Mouse (Mus musculus) spleen, adult 2 months (tissue): ENCODE data around the gene Fam118b. TPM values are rescaled to one million over a fixed set of nuclear protein-coding genes. Genes with fewer than 3 reads are reported as not detected.

ENCODE experiments used
- DNase-seq, 2 experiments: peaks; one replicate each; pipeline versions ENCODE4 v3.0.0 to v3.0.0-alpha.2; 2012 to 2021; ENCODE audit warnings: low spot score in 2 of 2, low read depth in 1 of 2
- H3K27ac ChIP-seq: fragments of 200-500 bp; 2 replicates; pipeline ENCODE4 v1.5.1; 2012; ENCODE audit warnings: low read length, inconsistent platforms; ENCODE audit not compliant: insufficient read depth
- H3K27me3 ChIP-seq: fragments of 200-500 bp; 2 replicates; pipeline ENCODE4 v1.6.1; 2012; ENCODE audit warnings: mild to moderate bottlenecking, moderate library complexity, low read length, inconsistent platforms; ENCODE audit not compliant: control insufficient read depth, insufficient read depth
- H3K36me3 ChIP-seq: fragments of 200-500 bp; 2 replicates; pipeline ENCODE4 v1.6.1; 2012; ENCODE audit warnings: mild to moderate bottlenecking, low read length, inconsistent platforms; ENCODE audit not compliant: control insufficient read depth, insufficient read depth
- H3K4me1 ChIP-seq: fragments of 200-500 bp; 2 replicates; pipeline ENCODE4 v1.6.1; 2011; ENCODE audit warnings: inconsistent platforms; ENCODE audit not compliant: control insufficient read depth, insufficient read depth, insufficient read length
- H3K4me3 ChIP-seq: fragments of 200-500 bp; 2 replicates; pipeline ENCODE4 v1.5.1; 2011; ENCODE audit warnings: mild to moderate bottlenecking, inconsistent platforms; ENCODE audit not compliant: insufficient read depth, insufficient read length; ENCODE audit errors: extremely low read depth
- CTCF ChIP-seq: fragments of 200-500 bp; IDR thresholded peaks from 2 replicates; pipeline ENCODE4 v1.5.1; 2011; ENCODE audit warnings: mild to moderate bottlenecking, inconsistent platforms; ENCODE audit not compliant: insufficient read depth, insufficient read length, insufficient replicate concordance; ENCODE audit errors: extremely low read depth
- POLR2A ChIP-seq: fragments of 200-500 bp; IDR thresholded peaks from 2 replicates; pipeline ENCODE4 v1.6.1; 2011; ENCODE audit warnings: low read depth, low read length, inconsistent platforms
- WGBS: fragments of 180-500 bp; shearing (Covaris S2); methylation state at CpG from one replicate; pipeline ENCODE4 v1.1.7; 2018; 5-methylcytosine and 5-hydroxymethylcytosine counted together
- polyA plus RNA-seq: library from polyadenylated mRNA; depleted of rRNA; stranded (reverse); fragments of >200 nt; gene quantifications from 2 replicates; pipeline ENCODE4 v1.2.3, GENCODE M21; 2012; rRNA removed

Gene Fam118b
- polyA plus RNA-seq: 7.2 and 9.6 TPM in 2 replicates

DNA sequence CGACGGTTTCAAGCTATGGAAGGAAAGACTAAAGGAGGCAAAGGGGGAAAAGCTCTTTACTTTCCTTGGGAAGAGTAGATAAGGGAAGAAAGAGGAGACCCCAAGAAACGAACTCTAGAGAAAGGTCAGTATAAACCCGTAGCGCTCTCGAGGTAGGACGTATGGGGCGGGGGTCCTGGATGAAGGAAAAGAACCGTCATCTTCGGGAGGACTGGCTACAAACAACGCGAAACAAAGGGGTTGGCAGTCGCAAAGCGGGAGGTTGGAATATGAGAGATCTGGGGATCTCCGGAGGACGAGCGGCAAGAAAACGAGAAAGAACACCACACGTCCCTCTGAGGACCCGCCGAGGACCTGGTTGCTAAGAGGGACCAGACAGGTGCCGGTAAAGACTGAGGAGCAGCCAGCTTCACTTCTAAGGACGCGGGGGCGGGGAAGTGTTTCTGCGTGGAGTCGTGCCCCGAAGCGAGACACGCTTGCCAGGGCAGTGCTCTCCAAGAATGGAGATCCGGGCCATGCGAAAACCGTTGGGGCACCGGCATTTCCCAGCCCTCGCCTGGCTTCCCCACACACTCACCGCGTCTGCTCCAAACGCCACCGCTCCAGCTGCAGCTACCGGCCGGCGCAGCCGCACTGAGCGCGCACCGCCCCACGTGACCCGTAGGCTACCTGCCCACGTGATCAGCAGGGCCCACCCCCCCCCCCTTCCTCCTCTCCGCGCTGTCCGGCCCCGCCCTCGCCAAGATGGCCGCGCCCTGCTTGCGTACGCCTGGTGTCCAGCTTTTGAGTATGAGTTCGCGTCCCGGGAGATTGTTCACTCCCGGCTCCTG, at the start of gene Fam118b, which contains the start of gene Rpusd4:
TSS of gene Fam118b (minus strand) at position 660 of the 830 bp plus-strand sequence.
TSS of gene Rpusd4 (plus strand) at position 720 of the 830 bp plus-strand sequence.
- Histone ChIP-seq H3K36me3 (peaks cover 12% of the 10 kb centered on the region), H3K4me3 (peak within 1 kb of the TSS; percentile 97), H3K27me3 (no peaks in the 10 kb centered on the region), H3K4me1 (peaks cover 5% of the 10 kb centered on the region), H3K27ac (peak within 1 kb of the TSS; percentile 62)
- under 1% methylated on average over 57 of the region's 62 CpGs for WGBS
- DNase-seq: peak; percentile 74 to 89
- TF ChIP-seq CTCF (no peak), POLR2A (peak; percentile 83)

DNA sequence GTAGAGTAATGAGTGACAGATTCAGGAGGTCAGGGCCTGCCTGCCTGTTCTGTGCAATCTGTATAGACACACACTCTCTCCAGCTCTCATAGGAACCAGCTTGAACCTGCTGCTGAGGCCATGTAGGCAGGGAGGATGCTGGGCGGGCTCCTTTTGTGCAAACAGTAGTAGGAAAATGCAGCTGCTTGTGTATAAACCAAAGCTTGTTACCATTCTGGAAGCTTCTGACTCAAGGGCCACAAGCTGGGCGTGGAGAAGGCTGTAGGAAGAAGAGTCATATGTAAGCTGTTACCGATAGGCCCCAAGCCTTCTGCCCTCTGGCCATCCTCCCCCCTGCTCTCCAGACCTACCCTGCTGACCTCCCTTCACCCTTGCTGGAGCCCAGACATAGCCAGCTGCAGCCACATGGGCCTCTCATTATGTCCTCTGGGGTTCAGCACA, 49.2 kb upstream of the Fam118b start:
- Histone ChIP-seq H3K27me3 (no peaks in the 10 kb centered on the region), H3K4me1 (no peaks in the 10 kb centered on the region), H3K4me3 (no peak overlapping the region), H3K36me3 (no peaks in the 10 kb centered on the region), H3K27ac (no peak overlapping the region)
- no peak for DNase-seq
- WGBS: 76% methylated on average over 3 of the region's 3 CpGs
- TF ChIP-seq CTCF (no peak), POLR2A (no peak)

DNA sequence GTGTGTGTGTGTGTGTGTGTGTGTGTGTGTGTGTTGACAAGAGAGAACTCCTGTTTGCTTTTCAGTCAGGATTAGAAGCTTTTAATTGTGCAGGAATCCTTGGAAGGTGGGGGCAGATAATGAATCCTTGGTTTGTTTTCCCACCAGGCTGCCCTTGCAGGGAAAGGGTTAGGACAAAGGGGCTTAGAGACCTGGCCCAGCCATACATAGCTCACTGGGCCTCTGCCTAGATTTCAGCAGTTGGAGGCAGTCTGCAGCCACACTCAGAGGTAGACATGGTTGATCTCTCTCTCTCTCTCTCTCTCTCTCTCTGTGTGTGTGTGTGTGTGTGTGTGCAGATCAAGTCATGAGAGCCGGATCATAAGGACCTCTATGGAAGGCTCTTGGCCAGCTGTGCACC, 46.6 kb upstream of the Fam118b start:
- Histone ChIP-seq H3K27me3 (no peaks in the 10 kb centered on the region), H3K4me1 (no peaks in the 10 kb centered on the region), H3K27ac (no peak overlapping the region), H3K4me3 (no peak overlapping the region), H3K36me3 (no peaks in the 10 kb centered on the region)
- WGBS: 92% methylated on average over 1 of the region's 1 CpGs
- no peak for TF ChIP-seq POLR2A
- TF ChIP-seq CTCF: no peak
- no peak for DNase-seq

DNA sequence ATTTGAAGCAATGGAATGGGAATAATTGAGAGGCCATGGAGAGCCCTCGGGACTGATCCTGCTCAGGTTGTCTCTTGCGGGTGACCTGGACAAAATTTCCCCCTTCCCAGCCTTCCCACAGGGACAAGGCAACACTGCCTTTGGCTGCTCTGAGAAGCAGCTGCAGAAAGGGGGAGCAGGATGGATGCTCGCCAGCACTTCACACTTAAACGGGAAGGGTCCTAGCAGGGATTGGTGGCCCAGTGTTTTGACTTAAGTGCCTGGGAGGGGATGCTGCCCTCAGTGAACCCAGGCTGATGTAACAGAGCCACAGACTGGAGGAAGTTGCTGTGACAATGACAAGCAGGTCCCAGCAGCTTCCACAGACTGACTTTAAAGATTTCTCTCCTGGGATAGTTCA, 46.0 kb upstream of the Fam118b start:
- no peak for TF ChIP-seq CTCF
- TF ChIP-seq POLR2A: no peak
- 52% methylated on average over 4 of the region's 4 CpGs for WGBS

DNA sequence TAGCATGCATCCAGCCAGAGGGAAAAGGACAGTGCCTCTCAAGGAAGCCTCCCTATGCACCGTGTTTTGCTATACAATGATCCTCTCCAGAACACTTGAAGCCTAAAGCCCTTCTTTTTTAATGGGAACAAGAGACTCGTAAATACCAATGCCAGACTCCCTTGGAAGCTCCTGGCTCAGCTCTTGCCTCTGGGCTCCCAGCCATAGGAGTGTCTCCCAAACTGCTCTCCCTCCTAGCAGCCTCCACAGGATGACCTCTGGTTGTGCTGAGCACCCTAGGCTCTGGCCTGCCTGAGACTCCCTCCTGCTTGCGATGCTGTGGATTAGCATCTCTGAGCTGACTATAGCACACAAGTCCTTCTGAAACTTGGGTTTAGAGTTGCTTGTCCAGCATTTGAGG, 44.9 kb upstream of the Fam118b start:
- WGBS: 78% methylated on average over 3 of the region's 3 CpGs
- no peak for DNase-seq
- TF ChIP-seq CTCF (no peak), POLR2A (no peak)

More for the DNA sequence above, 46.0 kb upstream of the Fam118b start:
- Histone ChIP-seq H3K27ac (no peak overlapping the region), H3K4me1 (no peaks in the 10 kb centered on the region), H3K4me3 (no peak overlapping the region), H3K36me3 (no peaks in the 10 kb centered on the region), H3K27me3 (no peaks in the 10 kb centered on the region)
- DNase-seq: no peak

DNA sequence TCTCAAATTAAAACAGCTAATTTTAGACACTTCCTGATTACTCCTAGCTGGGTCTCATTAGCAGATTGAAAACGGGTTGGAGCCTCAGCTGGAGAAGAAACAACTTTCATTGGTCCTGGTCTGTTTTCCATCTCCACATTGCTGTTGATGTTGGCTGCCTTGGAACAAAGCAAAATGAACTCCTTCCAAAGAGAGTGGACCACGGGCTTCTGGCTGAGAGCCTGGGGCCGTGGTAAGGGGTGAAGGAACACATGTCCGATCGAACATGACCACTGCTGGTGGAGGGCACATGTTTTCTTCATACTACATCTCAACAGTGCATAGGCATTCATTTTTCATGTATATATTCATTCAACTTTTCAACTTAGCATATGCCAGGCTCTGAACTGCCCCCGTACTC, 42.8 kb upstream of the Fam118b start:
- H3K4me3 ChIP-seq: no peak overlapping the region
- H3K27ac ChIP-seq: no peak overlapping the region
- no peak for TF ChIP-seq CTCF
- TF ChIP-seq POLR2A: no peak
- WGBS: 74% methylated on average over 6 of the region's 6 CpGs
- DNase-seq: no peak
- H3K4me1 ChIP-seq: no peaks in the 10 kb centered on the region
- no peaks in the 10 kb centered on the region for H3K36me3 ChIP-seq
- no peaks in the 10 kb centered on the region for H3K27me3 ChIP-seq

More for the DNA sequence above, 44.9 kb upstream of the Fam118b start:
- H3K4me3 ChIP-seq: no peak overlapping the region
- no peaks in the 10 kb centered on the region for H3K36me3 ChIP-seq
- no peaks in the 10 kb centered on the region for H3K4me1 ChIP-seq
- no peak overlapping the region for H3K27ac ChIP-seq
- H3K27me3 ChIP-seq: no peaks in the 10 kb centered on the region

DNA sequence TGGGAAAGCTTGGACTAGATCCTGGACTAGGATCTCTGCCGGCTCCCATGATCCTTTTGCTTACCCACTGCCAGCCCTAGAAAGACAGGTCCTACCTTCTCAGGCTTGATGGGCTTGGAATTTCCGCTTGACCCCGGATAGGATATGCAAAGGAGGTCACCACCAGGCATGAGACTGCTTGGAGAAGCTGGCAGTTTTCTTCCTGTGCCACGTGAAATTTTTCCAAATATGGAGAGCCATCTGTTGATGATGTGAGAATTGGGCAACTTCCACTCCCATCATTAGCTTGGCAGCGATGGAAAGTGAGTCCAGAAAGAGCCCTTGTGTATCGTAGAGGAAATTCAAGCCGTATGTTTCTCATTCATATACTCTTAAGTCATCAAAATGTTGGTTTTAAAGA, 39.9 kb upstream of the Fam118b start:
- no peaks in the 10 kb centered on the region for H3K4me1 ChIP-seq
- H3K36me3 ChIP-seq: no peaks in the 10 kb centered on the region
- no peak for TF ChIP-seq CTCF
- 80% methylated on average over 7 of the region's 7 CpGs for WGBS
- DNase-seq: no peak
- H3K27me3 ChIP-seq: no peaks in the 10 kb centered on the region
- H3K4me3 ChIP-seq: no peak overlapping the region
- no peak overlapping the region for H3K27ac ChIP-seq
